Mouse (Mus musculus): ENCODE measurements at regions not wholly inside any gene's neighbourhood (a gene's known extent, or its start where the extent isn't known, plus 50 kb on each side); places are given as distances from the start of the nearest gene placed in this dataset.

GRCm38 (mm10) chr16:95929700-95930435, 60.9 kb downstream of the Psmg1 start:
- intact Hi-C loops (cut with DNase I), result no loop called here
- no peak for DNase-seq

GRCm38 (mm10) chr16:95928290-95929260, 62.2 kb downstream of the Psmg1 start:
- intact Hi-C loops (cut with DNase I), result no loop called here
- DNase-seq, result no peak

- no peak for DNase-seq
- intact Hi-C loops (cut with DNase I), result no loop called here
Observed at GRCm38 (mm10) chr16:95926558-95926957, 64.2 kb downstream of the Psmg1 start.

GRCm38 (mm10) chr16:95924716-95925115, 66.0 kb downstream of the Psmg1 start:
- intact Hi-C loops (cut with DNase I), result no loop called here
- DNase-seq, result no peak

GRCm38 (mm10) chr16:95923991-95924390, 66.8 kb downstream of the Psmg1 start:
- DNase-seq, result no peak
- intact Hi-C loops (cut with DNase I), result no loop called here

GRCm38 (mm10) chr16:95922369-95922934, 68.3 kb downstream of the Psmg1 start:
- intact Hi-C loops (cut with DNase I), result no loop called here

GRCm38 (mm10) chr16:95921169-95921568, 69.6 kb downstream of the Psmg1 start:
- DNase-seq, result no peak
- intact Hi-C loops (cut with DNase I), result no loop called here

More at GRCm38 (mm10) chr16:95922369-95922934, 68.3 kb downstream of the Psmg1 start:
- DNase-seq, result no peak

- no peak for DNase-seq
- intact Hi-C loops (cut with DNase I), result no loop called here
Observed at GRCm38 (mm10) chr16:95918651-95919425, 71.9 kb downstream of the Psmg1 start.

- no peak for DNase-seq
- intact Hi-C loops (cut with DNase I), result no loop called here
Observed at GRCm38 (mm10) chr16:95917635-95918407, 72.9 kb downstream of the Psmg1 start.

GRCm38 (mm10) chr16:95913879-95914278, 76.9 kb downstream of the Psmg1 start:
- DNase-seq, result no peak
- intact Hi-C loops (cut with DNase I), result no loop called here

GRCm38 (mm10) chr16:95904531-95905165, 86.1 kb downstream of the Psmg1 start:
- intact Hi-C loops (cut with DNase I), result no loop called here
- DNase-seq, result no peak

GRCm38 (mm10) chr16:95903383-95903913, 87.3 kb downstream of the Psmg1 start:
- DNase-seq, result no peak
- intact Hi-C loops (cut with DNase I), result no loop called here

- DNase-seq, result no peak
- intact Hi-C loops (cut with DNase I), result no loop called here
Observed at GRCm38 (mm10) chr16:95902177-95902576, 88.6 kb downstream of the Psmg1 start.

GRCm38 (mm10) chr16:95901388-95901787, 89.4 kb downstream of the Psmg1 start:
- no peak for DNase-seq
- intact Hi-C loops (cut with DNase I), result no loop called here

GRCm38 (mm10) chr16:95900181-95900580, 90.6 kb downstream of the Psmg1 start:
- intact Hi-C loops (cut with DNase I), result no loop called here

GRCm38 (mm10) chr16:95899672-95900071, 91.1 kb downstream of the Psmg1 start:
- DNase-seq, result no peak
- intact Hi-C loops (cut with DNase I), result no loop called here

More at GRCm38 (mm10) chr16:95900181-95900580, 90.6 kb downstream of the Psmg1 start:
- DNase-seq, result no peak

GRCm38 (mm10) chr16:95897843-95898242, 92.9 kb downstream of the Psmg1 start:
- intact Hi-C loops (cut with DNase I), result no loop called here
- DNase-seq, result no peak

- intact Hi-C loops (cut with DNase I), result no loop called here
- no peak for DNase-seq
Observed at GRCm38 (mm10) chr16:95896126-95896525, 94.6 kb downstream of the Psmg1 start.
